Mouse (Mus musculus) lung, adult 2 months (tissue): ENCODE measurements at regions not wholly inside any gene's neighbourhood (a gene's known extent, or its start where the extent isn't known, plus 50 kb on each side); places are given as distances from the start of the nearest gene placed in this dataset.

ENCODE experiments used
- CTCF ChIP-seq: fragments of 200-500 bp; IDR thresholded peaks from 2 replicates; pipeline ENCODE4 v1.5.1; 2011; ENCODE audit warnings: mild to moderate bottlenecking, low read length, control low read depth; ENCODE audit not compliant: insufficient read depth
- POLR2A ChIP-seq: fragments of 200-500 bp; IDR thresholded peaks from 2 replicates; pipeline ENCODE4 v1.6.1; 2011; ENCODE audit warnings: low read depth, mild to moderate bottlenecking, control low read depth, low read length, borderline replicate concordance; ENCODE audit errors: extremely low read depth

- TF ChIP-seq CTCF (no peak), POLR2A (no peak)
Observed at GRCm38 (mm10) chr15:37127170-37127569, 119.6 kb upstream of the Zfp706 start.
